Mouse (Mus musculus): ENCODE measurements at regions not wholly inside any gene's neighbourhood (a gene's known extent, or its start where the extent isn't known, plus 50 kb on each side); places are given as distances from the start of the nearest gene placed in this dataset.
A peak's percentile ranks its signal among the peaks of the same experiment; 100 is the strongest.

- DNase-seq (ENCODE audit: low spot score in 2 of 2): peak; percentile 58 to 72
Measured at GRCm38 (mm10) chr14:72371702-72372277, 119.8 kb downstream of the Gm9195 start.

GRCm38 (mm10) chr14:72360829-72361520 lies 130.7 kb downstream of the Gm9195 start:
- no peak for DNase-seq (ENCODE audit: low spot score in 2 of 2)

- no peak for DNase-seq (ENCODE audit: low spot score in 2 of 2)
Measured at GRCm38 (mm10) chr14:72360181-72360580, 131.5 kb downstream of the Gm9195 start.

- DNase-seq (ENCODE audit: low spot score in 2 of 2): no peak
Measured at GRCm38 (mm10) chr14:72357915-72358314, 133.7 kb downstream of the Gm9195 start.

- DNase-seq (ENCODE audit: low spot score in 2 of 2): no peak
Measured at GRCm38 (mm10) chr14:72342181-72342580, 149.5 kb downstream of the Gm9195 start.

- no peak for DNase-seq (ENCODE audit: low spot score in 2 of 2)
Measured at GRCm38 (mm10) chr14:72341590-72342154, 150.0 kb downstream of the Gm9195 start.

- no peak for DNase-seq (ENCODE audit: low spot score in 2 of 2)
Measured at GRCm38 (mm10) chr14:72338046-72338445, 153.6 kb downstream of the Gm9195 start.

- no peak for DNase-seq (ENCODE audit: low spot score in 2 of 2)
Measured at GRCm38 (mm10) chr14:72303856-72304255, 187.8 kb downstream of the Gm9195 start.

- DNase-seq (ENCODE audit: low spot score in 2 of 2): peak in 1 of 2 experiments; percentile 24
Measured at GRCm38 (mm10) chr14:72300026-72300425, 191.6 kb downstream of the Gm9195 start.

- DNase-seq (ENCODE audit: low spot score in 2 of 2): no peak
Measured at GRCm38 (mm10) chr14:72294631-72295030, 197.0 kb downstream of the Gm9195 start.

GRCm38 (mm10) chr14:72293677-72294387 lies 197.8 kb downstream of the Gm9195 start:
- DNase-seq (ENCODE audit: low spot score in 2 of 2): no peak

GRCm38 (mm10) chr14:72292656-72293299 lies 198.9 kb downstream of the Gm9195 start:
- DNase-seq (ENCODE audit: low spot score in 2 of 2): no peak

GRCm38 (mm10) chr14:72277309-72277708 lies 214.3 kb downstream of the Gm9195 start:
- no peak for DNase-seq (ENCODE audit: low spot score in 2 of 2)

- DNase-seq (ENCODE audit: low spot score in 2 of 2): no peak
Measured at GRCm38 (mm10) chr14:72259255-72259654, 232.4 kb downstream of the Gm9195 start.

GRCm38 (mm10) chr14:72241872-72242271 lies 249.8 kb downstream of the Gm9195 start:
- DNase-seq (ENCODE audit: low spot score in 2 of 2): no peak

- no peak for DNase-seq (ENCODE audit: low spot score in 2 of 2)
Measured at GRCm38 (mm10) chr14:72240272-72240671, 251.4 kb downstream of the Gm9195 start.

GRCm38 (mm10) chr14:72238344-72238743 lies 253.3 kb downstream of the Gm9195 start:
- DNase-seq (ENCODE audit: low spot score in 2 of 2): no peak

- no peak for DNase-seq (ENCODE audit: low spot score in 2 of 2)
Measured at GRCm38 (mm10) chr14:72234234-72235075, 257.2 kb downstream of the Gm9195 start.

- no peak for DNase-seq (ENCODE audit: low spot score in 2 of 2)
Measured at GRCm38 (mm10) chr14:72227853-72228252, 263.8 kb downstream of the Gm9195 start.

GRCm38 (mm10) chr14:72227441-72227840 lies 264.2 kb downstream of the Gm9195 start:
- DNase-seq (ENCODE audit: low spot score in 2 of 2): no peak

GRCm38 (mm10) chr14:72226946-72227345 lies 264.7 kb downstream of the Gm9195 start:
- no peak for DNase-seq (ENCODE audit: low spot score in 2 of 2)

Data from gastrocnemius, postnatal 4 days (tissue).